8 mouse cellular contexts compared by ENCODE assay signal in the genomic region with DNA sequence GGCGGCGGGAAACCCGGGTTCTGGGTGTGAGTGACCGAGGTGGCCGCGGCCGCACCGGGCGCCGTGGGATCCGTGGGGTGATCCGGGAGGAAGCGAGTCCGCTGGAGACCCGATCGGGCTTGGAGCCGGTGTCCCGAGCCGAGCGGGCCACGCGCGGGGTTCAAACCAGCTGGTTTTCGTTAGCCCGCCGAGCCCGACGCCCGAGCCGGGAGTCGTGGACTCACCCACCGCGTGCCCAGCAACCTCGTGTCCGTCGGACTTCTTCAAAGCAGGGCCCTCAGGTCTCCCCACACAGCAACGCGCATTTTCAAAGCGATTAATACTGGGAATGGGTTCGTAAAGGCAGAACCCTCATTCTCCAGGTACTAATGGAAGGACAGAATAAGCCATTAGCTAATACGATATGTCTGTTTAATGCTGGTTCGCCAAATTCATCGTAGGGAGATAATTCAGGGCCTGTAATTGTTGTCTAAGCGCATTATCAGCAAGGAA. TPM values are rescaled to one million over a fixed set of nuclear protein-coding genes. Genes with fewer than 3 reads are reported as not detected.
DNase-seq lines count a peak whose midpoint lies in the region; ATAC-seq and TF ChIP-seq lines count a peak whose summit lies in the region.

No protein-coding gene starts in this region.

- H3K4me2 ChIP-seq in lung, embryonic 14.5 days: peak overlapping the region; percentile 58
- H3K4me2 ChIP-seq in forebrain, embryonic 14.5 days (ENCODE audit: low read length): peak overlapping the region; percentile 62
- H3K4me2 ChIP-seq in intestine, postnatal 0 days (replicated peaks; ENCODE audit: low read depth): peak overlapping the region; percentile 52
- H3K4me2 ChIP-seq in stomach, embryonic 15.5 days: peak overlapping the region; percentile 56

- H3K4me3 ChIP-seq in lung, embryonic 14.5 days (ENCODE audit: low read depth, low read length): peak overlapping the region; percentile 28
- H3K4me3 ChIP-seq in forebrain, embryonic 14.5 days (ENCODE audit: low read depth, low read length): peak overlapping the region; percentile 28
- H3K4me3 ChIP-seq in intestine, postnatal 0 days (ENCODE audit: low read depth, low read length): peak overlapping the region; percentile 26
- peak overlapping the region; percentile 25 for H3K4me3 ChIP-seq in stomach, embryonic 15.5 days (replicated peaks)

- no peak for DNase-seq in lung, embryonic 14.5 days
- no peak for DNase-seq in lung, postnatal 10 days
- no peak for DNase-seq in forebrain, embryonic 14.5 days (ENCODE audit: low spot score)
- DNase-seq in right cerebral cortex, postnatal 4 days: no peak
- no peak for DNase-seq in urinary bladder, adult 2 months (ENCODE audit: low spot score)
- DNase-seq in T-cell, adult 2 months (ENCODE audit: low spot score): no peak

- H3K36me3 ChIP-seq in lung, embryonic 14.5 days (ENCODE audit: insufficient read depth): no peaks in the 10 kb centered on the region
- no peaks in the 10 kb centered on the region for H3K36me3 ChIP-seq in forebrain, embryonic 14.5 days (ENCODE audit: control insufficient read depth, insufficient read depth, low read length)
- no peaks in the 10 kb centered on the region for H3K36me3 ChIP-seq in intestine, postnatal 0 days (ENCODE audit: control insufficient read depth, insufficient read depth)
- no peaks in the 10 kb centered on the region for H3K36me3 ChIP-seq in stomach, embryonic 15.5 days

- no peak overlapping the region for H3K9ac ChIP-seq in lung, embryonic 14.5 days
- peak overlapping the region; percentile 56 for H3K9ac ChIP-seq in forebrain, embryonic 14.5 days (ENCODE audit: low read length)
- H3K9ac ChIP-seq in intestine, postnatal 0 days (ENCODE audit: low read depth, low read length): no peak overlapping the region
- no peak overlapping the region for H3K9ac ChIP-seq in stomach, embryonic 15.5 days

- ATAC-seq in lung, embryonic 14.5 days (ENCODE audit: insufficient read depth): 0 out of 2 replicates have a peak, but pooled peaks have one; percentile 12
- 0 out of 2 replicates have a peak, but pooled peaks have one; percentile 6 for ATAC-seq in forebrain, embryonic 14.5 days
- no peak for ATAC-seq in intestine, postnatal 0 days
- no peak; the same call in 1 of the 2 replicates for ATAC-seq in stomach, embryonic 15.5 days (ENCODE audit: insufficient read depth, low FRiP score, low read depth)

- no peaks in the 10 kb centered on the region for H3K4me1 ChIP-seq in lung, embryonic 14.5 days (ENCODE audit: insufficient read depth)
- no peaks in the 10 kb centered on the region; the same call in 1 of the 2 replicates for H3K4me1 ChIP-seq in forebrain, embryonic 14.5 days (ENCODE audit: control insufficient read depth, insufficient read depth, low read length)
- no peaks in the 10 kb centered on the region for H3K4me1 ChIP-seq in intestine, postnatal 0 days (replicated peaks; ENCODE audit: control insufficient read depth, insufficient read depth, low read length)
- 0 out of 2 replicates have a peak, but pooled peaks cover 3% of the 10 kb centered on the region for H3K4me1 ChIP-seq in stomach, embryonic 15.5 days

- no peak overlapping the region for H3K27ac ChIP-seq in lung, embryonic 14.5 days (ENCODE audit: low read depth)
- H3K27ac ChIP-seq in forebrain, embryonic 14.5 days (ENCODE audit: low read depth, low read length): peak overlapping the region; percentile 71
- no peak overlapping the region for H3K27ac ChIP-seq in intestine, postnatal 0 days (ENCODE audit: low read depth, low read length)
- no peak overlapping the region for H3K27ac ChIP-seq in stomach, embryonic 15.5 days

- WGBS in lung, embryonic 14.5 days: 3% methylated on average over 44 of the region's 44 CpGs
- WGBS in forebrain, embryonic 14.5 days: 2% methylated on average over 44 of the region's 44 CpGs
- WGBS in intestine, postnatal 0 days: 5% methylated on average over 44 of the region's 44 CpGs
- WGBS in stomach, embryonic 15.5 days: 3% methylated on average over 44 of the region's 44 CpGs

- TF ChIP-seq CTCF in lung, embryonic 14.5 days (IDR thresholded peaks at IDR 0.05; ENCODE audit: low read depth): no peak
- TF ChIP-seq CTCF in intestine, postnatal 0 days (IDR thresholded peaks at IDR 0.05; ENCODE audit: low read depth): no peak

- peaks cover 3% of the 10 kb centered on the region; the same call in 1 of the 2 replicates for H3K9me3 ChIP-seq in lung, embryonic 14.5 days (ENCODE audit: low read depth, low read length)
- no peaks in the 10 kb centered on the region for H3K9me3 ChIP-seq in forebrain, embryonic 14.5 days (replicated peaks; ENCODE audit: control insufficient read depth, low read length)
- no peaks in the 10 kb centered on the region for H3K9me3 ChIP-seq in intestine, postnatal 0 days (ENCODE audit: control insufficient read depth)
- H3K9me3 ChIP-seq in stomach, embryonic 15.5 days: no peaks in the 10 kb centered on the region

- peaks cover 72% of the 10 kb centered on the region for H3K27me3 ChIP-seq in lung, embryonic 14.5 days (ENCODE audit: insufficient read depth, low read length)
- peaks cover 21% of the 10 kb centered on the region for H3K27me3 ChIP-seq in forebrain, embryonic 14.5 days (replicated peaks; ENCODE audit: control insufficient read depth, insufficient read depth, low read length)
- H3K27me3 ChIP-seq in intestine, postnatal 0 days (replicated peaks; ENCODE audit: control insufficient read depth, insufficient read depth, low read length): peaks cover 86% of the 10 kb centered on the region
- peaks cover 71% of the 10 kb centered on the region for H3K27me3 ChIP-seq in stomach, embryonic 15.5 days (replicated peaks)

RNA-seq across cellular contexts. Expression of gene Zdbf2, which starts 24.7 kb away (rescaled TPM):
- 5.7 and 7.6 TPM in 2 replicates for polyA plus RNA-seq in lung, embryonic 14.5 days (2014; fragmentation: Nextera tagmentation; extraction: Ambion mirVana)
- 23.6 and 27.8 TPM in 2 replicates for polyA plus RNA-seq in forebrain, embryonic 14.5 days (2014; fragmentation: Nextera tagmentation; extraction: Ambion mirVana)
- polyA plus RNA-seq in intestine, postnatal 0 days (2015; fragmentation: Nextera tagmentation; extraction: Ambion mirVana): 1.8 and 1.9 TPM in 2 replicates
- polyA plus RNA-seq in stomach, embryonic 15.5 days (2015; fragmentation: Nextera tagmentation; extraction: Ambion mirVana): 7.2 and 8.4 TPM in 2 replicates
- 0.23 and 0.31 TPM in 2 replicates for polyA plus RNA-seq in urinary bladder, adult 2 months (2012; rRNA removed)

RNA-seq across cellular contexts. Expression of gene Gpr1, which starts 34.1 kb away (rescaled TPM):
- polyA plus RNA-seq in lung, embryonic 14.5 days (2014; fragmentation: Nextera tagmentation; extraction: Ambion mirVana): not detected in 2 replicates
- 0.40 and 0.72 TPM in 2 replicates for polyA plus RNA-seq in forebrain, embryonic 14.5 days (2014; fragmentation: Nextera tagmentation; extraction: Ambion mirVana)
- polyA plus RNA-seq in intestine, postnatal 0 days (2015; fragmentation: Nextera tagmentation; extraction: Ambion mirVana): 0.08 TPM in 2 replicates
- polyA plus RNA-seq in stomach, embryonic 15.5 days (2015; fragmentation: Nextera tagmentation; extraction: Ambion mirVana): 0.10 and 0.15 TPM in 2 replicates
- polyA plus RNA-seq in urinary bladder, adult 2 months (2012; rRNA removed): 2.8 and 2.9 TPM in 2 replicates

Comparison
In these comparisons a context has a peak if more than half of its experiments do, and no peak if none do; other contexts are left out.
1. ATAC-seq: peak in lung, embryonic 14.5 days (single experiment) and forebrain, embryonic 14.5 days (single experiment); none in intestine, postnatal 0 days (single experiment) and stomach, embryonic 15.5 days (single experiment).
2. Peak in every context shown above with its lines, with median percentiles within 50 percentile points of each other: H3K4me2 ChIP-seq and H3K4me3 ChIP-seq.